Comparison of ENCODE assay signal across 13 mouse cellular contexts in the genomic region with DNA sequence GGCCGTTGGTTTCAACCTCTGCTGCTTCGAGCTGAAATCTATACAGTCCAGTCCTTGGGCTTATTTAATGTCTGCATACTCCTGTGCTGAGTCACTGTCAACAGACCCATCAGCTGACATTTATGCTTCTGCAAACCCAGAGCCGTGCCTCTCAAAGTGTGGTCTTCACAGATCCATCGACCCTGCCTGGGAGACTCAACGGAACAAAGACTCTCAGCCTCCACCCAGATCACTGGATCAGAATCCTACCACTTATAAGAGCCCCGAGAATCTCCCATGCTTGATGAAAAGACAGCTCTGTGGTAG. TPM values are rescaled to one million over a fixed set of nuclear protein-coding genes. Genes with fewer than 3 reads are reported as not detected.
DNase-seq lines count a peak whose midpoint lies in the region; ATAC-seq lines count a peak whose summit lies in the region.
"Had no signal": no experiment of that assay in that cellular context is flagged by ENCODE, and none has a peak within 500 bp of the region (broad histone marks: within the 10 kb centered on the region; RNA-seq: fewer than 3 reads in every experiment).

No protein-coding gene starts in this region.

- no peak overlapping the region for H3K4me3 ChIP-seq in forebrain, embryonic 10.5 days
- no peak overlapping the region for H3K4me3 ChIP-seq in forebrain, embryonic 15.5 days
- no peak overlapping the region for H3K4me3 ChIP-seq in kidney, embryonic 16.5 days (ENCODE audit: low read length)
- no peak overlapping the region for H3K4me3 ChIP-seq in intestine, embryonic 16.5 days (ENCODE audit: low read length)
- H3K4me3 ChIP-seq: neural tube, embryonic 12.5 days had no signal

- DNase-seq in forebrain, embryonic 10.5 days (ENCODE audit: extremely low spot score, low spot score) = no peak
- DNase-seq in kidney, postnatal 10 days = no peak
- DNase-seq in 3T3-L1 (ENCODE audit: low read depth, low spot score) = peak; percentile 77
- DNase-seq in gastrocnemius, postnatal 4 days (ENCODE audit: low spot score in 2 of 2) = no peak
- DNase-seq in gastrocnemius, postnatal 25 days = no peak
- DNase-seq: adrenal gland, postnatal 36 days had no signal

- peak overlapping the region; percentile 51 for H3K27ac ChIP-seq in forebrain, embryonic 10.5 days
- no peak overlapping the region for H3K27ac ChIP-seq in forebrain, embryonic 15.5 days (replicated peaks)
- 0 out of 2 replicates have a peak overlapping the region, but pooled peaks have one; percentile 41 for H3K27ac ChIP-seq in kidney, embryonic 16.5 days (ENCODE audit: low read length)
- H3K27ac ChIP-seq in intestine, embryonic 16.5 days (ENCODE audit: low read length) = peak overlapping the region; percentile 77
- H3K27ac ChIP-seq: neural tube, embryonic 12.5 days had no signal

- ATAC-seq in forebrain, embryonic 15.5 days (replicated peaks) = no peak
- no peak for ATAC-seq in kidney, embryonic 16.5 days (ENCODE audit: low FRiP score, low TSS enrichment)
- ATAC-seq in intestine, embryonic 16.5 days = no peak
- ATAC-seq: Patski had no signal

- H3K36me3 ChIP-seq in forebrain, embryonic 10.5 days (replicated peaks) = no peaks in the 10 kb centered on the region
- H3K36me3 ChIP-seq in forebrain, embryonic 15.5 days = no peaks in the 10 kb centered on the region
- H3K36me3 ChIP-seq in kidney, embryonic 16.5 days (ENCODE audit: insufficient read depth, low read length) = no peaks in the 10 kb centered on the region
- H3K36me3 ChIP-seq in intestine, embryonic 16.5 days (ENCODE audit: control insufficient read depth, insufficient read depth, low read length) = no peaks in the 10 kb centered on the region
- H3K36me3 ChIP-seq: neural tube, embryonic 12.5 days had no signal

- no peak overlapping the region for H3K9ac ChIP-seq in forebrain, embryonic 15.5 days (replicated peaks)
- H3K9ac ChIP-seq in kidney, embryonic 16.5 days (replicated peaks; ENCODE audit: low read length) = no peak overlapping the region
- peak overlapping the region; percentile 45; the same call in 1 of the 2 replicates for H3K9ac ChIP-seq in intestine, embryonic 16.5 days (ENCODE audit: low read depth, low read length)
- H3K9ac ChIP-seq: neural tube, embryonic 12.5 days had no signal

- no peaks in the 10 kb centered on the region for H3K9me3 ChIP-seq in forebrain, embryonic 10.5 days
- no peaks in the 10 kb centered on the region for H3K9me3 ChIP-seq in forebrain, embryonic 15.5 days
- no peaks in the 10 kb centered on the region for H3K9me3 ChIP-seq in kidney, embryonic 16.5 days (ENCODE audit: low read length)
- no peaks in the 10 kb centered on the region for H3K9me3 ChIP-seq in intestine, embryonic 16.5 days (ENCODE audit: control insufficient read depth, low read length)
- H3K9me3 ChIP-seq: neural tube, embryonic 12.5 days had no signal

- no peak overlapping the region for H3K4me2 ChIP-seq in forebrain, embryonic 15.5 days (replicated peaks)
- H3K4me2 ChIP-seq in kidney, embryonic 16.5 days (replicated peaks; ENCODE audit: low read depth, low read length) = no peak overlapping the region
- H3K4me2 ChIP-seq in intestine, embryonic 16.5 days (ENCODE audit: low read depth, low read length) = 0 out of 2 replicates have a peak overlapping the region, but pooled peaks have one; percentile 16
- H3K4me2 ChIP-seq: neural tube, embryonic 12.5 days had no signal

- peaks cover 12% of the 10 kb centered on the region for H3K27me3 ChIP-seq in forebrain, embryonic 10.5 days (ENCODE audit: poor library complexity, severe bottlenecking)
- no peaks in the 10 kb centered on the region for H3K27me3 ChIP-seq in forebrain, embryonic 15.5 days
- H3K27me3 ChIP-seq in kidney, embryonic 16.5 days (ENCODE audit: insufficient read depth, low read length) = no peaks in the 10 kb centered on the region
- no peaks in the 10 kb centered on the region for H3K27me3 ChIP-seq in intestine, embryonic 16.5 days (replicated peaks; ENCODE audit: control insufficient read depth, insufficient read depth, low read length)
- H3K27me3 ChIP-seq: neural tube, embryonic 12.5 days; Patski had no signal

- whole genome bisulfite sequencing in forebrain, embryonic 10.5 days = 81% methylated on average over 6 of the region's 6 CpGs
- 74% methylated on average over 6 of the region's 6 CpGs for WGBS in forebrain, embryonic 15.5 days
- WGBS in kidney, embryonic 16.5 days = 52% methylated on average over 6 of the region's 6 CpGs
- WGBS in intestine, embryonic 16.5 days = 27% methylated on average over 6 of the region's 6 CpGs

- peaks cover 95% of the 10 kb centered on the region for H3K4me1 ChIP-seq in forebrain, embryonic 10.5 days
- H3K4me1 ChIP-seq in forebrain, embryonic 15.5 days = peaks cover 64% of the 10 kb centered on the region
- peaks cover 54% of the 10 kb centered on the region for H3K4me1 ChIP-seq in kidney, embryonic 16.5 days (ENCODE audit: insufficient read depth, low read length)
- H3K4me1 ChIP-seq in intestine, embryonic 16.5 days (ENCODE audit: control insufficient read depth, insufficient read depth, low read length) = peaks cover 60% of the 10 kb centered on the region

RNA-seq across cellular contexts. Expression of a gene that starts 11.8 kb away (rescaled TPM):
- polyA plus RNA-seq in forebrain, embryonic 10.5 days (2016; fragmentation: Nextera tagmentation; extraction: Ambion mirVana) = not detected in 2 replicates
- polyA plus RNA-seq in forebrain, embryonic 15.5 days (2015; fragmentation: Nextera tagmentation; extraction: Ambion mirVana) = not detected in 2 replicates
- polyA plus RNA-seq in kidney, embryonic 16.5 days (2015; fragmentation: Nextera tagmentation; extraction: Ambion mirVana) = not detected in 2 replicates
- not detected in 2 replicates for polyA plus RNA-seq in intestine, embryonic 16.5 days (2015; fragmentation: Nextera tagmentation; extraction: Ambion mirVana)
- not detected for total RNA-seq in gastrocnemius, postnatal 4 days (2021)
- not detected for total RNA-seq in gastrocnemius, postnatal 25 days (2021)
- total RNA-seq: adrenal gland, postnatal 36 days; left cerebral cortex, adult 8-10 months had no signal
- polyA plus RNA-seq: kidney, embryonic 14.5 days; neural tube, embryonic 12.5 days; Patski had no signal

RNA-seq across cellular contexts. Expression of a gene that starts 11.9 kb away (rescaled TPM):
- polyA plus RNA-seq in forebrain, embryonic 10.5 days (2016; fragmentation: Nextera tagmentation; extraction: Ambion mirVana) = 0.17 and 0.27 TPM in 2 replicates
- 0.18 TPM in 1 of 2 replicates, not detected in the other for polyA plus RNA-seq in forebrain, embryonic 15.5 days (2015; fragmentation: Nextera tagmentation; extraction: Ambion mirVana)
- 0.12 TPM in 1 of 2 replicates, not detected in the other for polyA plus RNA-seq in kidney, embryonic 16.5 days (2015; fragmentation: Nextera tagmentation; extraction: Ambion mirVana)
- 0.46 and 0.88 TPM in 2 replicates for polyA plus RNA-seq in intestine, embryonic 16.5 days (2015; fragmentation: Nextera tagmentation; extraction: Ambion mirVana)
- not detected for total RNA-seq in gastrocnemius, postnatal 4 days (2021)
- not detected for total RNA-seq in gastrocnemius, postnatal 25 days (2021)
- total RNA-seq: adrenal gland, postnatal 36 days had no signal
- polyA plus RNA-seq: kidney, embryonic 14.5 days; Patski had no signal
